Mouse (Mus musculus): ENCODE measurements around the gene Tshz3. TPM values are rescaled to one million over a fixed set of nuclear protein-coding genes. Genes with fewer than 3 reads are reported as not detected.
A peak's percentile ranks its signal among the peaks of the same experiment; 100 is the strongest.

Gene Tshz3
- polyA plus RNA-seq, 1 experiment from 2014 or later: 12.0 TPM

DNA sequence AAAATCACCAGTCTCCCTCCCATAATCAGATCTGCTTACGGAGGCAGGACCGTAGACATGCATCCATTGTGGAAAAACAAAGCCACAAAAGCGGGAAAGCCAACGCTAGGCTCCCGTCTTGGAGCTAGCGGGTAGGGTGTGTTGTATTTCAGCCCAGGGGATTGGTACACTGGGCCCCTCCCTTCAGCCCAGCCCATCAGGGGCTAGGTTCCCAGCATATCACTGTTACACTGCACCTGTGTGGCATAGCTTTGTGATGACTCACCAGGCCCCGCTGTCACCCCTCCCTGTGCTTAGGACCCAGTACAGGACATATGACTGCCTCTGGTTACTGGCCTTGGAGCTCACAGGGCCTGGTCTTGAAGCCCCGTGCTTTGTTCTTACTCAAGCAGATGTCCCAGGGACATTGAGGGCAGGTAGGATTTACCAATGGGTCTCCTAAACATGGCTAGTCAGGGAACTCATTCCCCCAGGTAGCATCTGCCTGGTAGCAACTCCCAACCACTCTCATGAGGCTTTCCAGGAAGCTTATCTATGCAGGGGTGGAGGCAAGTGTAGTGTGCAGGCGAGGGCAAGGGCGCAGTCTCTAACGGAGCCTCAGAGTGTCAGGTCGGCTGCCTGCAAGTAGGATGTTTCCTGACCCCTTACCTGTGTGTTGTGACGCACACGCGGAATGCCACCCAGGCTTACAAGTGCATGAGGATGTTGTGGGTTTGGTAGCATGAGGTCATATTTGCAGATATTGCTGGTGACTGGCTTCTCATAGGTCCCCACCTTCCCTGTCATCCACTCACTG lies 98.7 kb downstream of the Tshz3 start:
- no peak overlapping the region for H3K4me2 ChIP-seq (replicated peaks)
- no peaks in the 10 kb centered on the region for H3K9me3 ChIP-seq (replicated peaks)
- H3K27ac ChIP-seq (replicated peaks): 0 out of 2 replicates have a peak overlapping the region, but pooled peaks have one; percentile 4
- WGBS: 75% methylated on average over 15 of the region's 15 CpGs
- H3K4me3 ChIP-seq (replicated peaks): no peak overlapping the region
- no peak overlapping the region for H3K9ac ChIP-seq
- no peaks in the 10 kb centered on the region for H3K27me3 ChIP-seq
- H3K4me1 ChIP-seq: no peaks in the 10 kb centered on the region
- H3K36me3 ChIP-seq: no peaks in the 10 kb centered on the region
- ATAC-seq (ENCODE audit: insufficient number of reproducible peaks, low FRiP score, low TSS enrichment, low read depth): peak; percentile 83
